Mouse (Mus musculus): Measurements from ENCODE around the gene Zbtb17.

The Zbtb17 gene

DNA sequence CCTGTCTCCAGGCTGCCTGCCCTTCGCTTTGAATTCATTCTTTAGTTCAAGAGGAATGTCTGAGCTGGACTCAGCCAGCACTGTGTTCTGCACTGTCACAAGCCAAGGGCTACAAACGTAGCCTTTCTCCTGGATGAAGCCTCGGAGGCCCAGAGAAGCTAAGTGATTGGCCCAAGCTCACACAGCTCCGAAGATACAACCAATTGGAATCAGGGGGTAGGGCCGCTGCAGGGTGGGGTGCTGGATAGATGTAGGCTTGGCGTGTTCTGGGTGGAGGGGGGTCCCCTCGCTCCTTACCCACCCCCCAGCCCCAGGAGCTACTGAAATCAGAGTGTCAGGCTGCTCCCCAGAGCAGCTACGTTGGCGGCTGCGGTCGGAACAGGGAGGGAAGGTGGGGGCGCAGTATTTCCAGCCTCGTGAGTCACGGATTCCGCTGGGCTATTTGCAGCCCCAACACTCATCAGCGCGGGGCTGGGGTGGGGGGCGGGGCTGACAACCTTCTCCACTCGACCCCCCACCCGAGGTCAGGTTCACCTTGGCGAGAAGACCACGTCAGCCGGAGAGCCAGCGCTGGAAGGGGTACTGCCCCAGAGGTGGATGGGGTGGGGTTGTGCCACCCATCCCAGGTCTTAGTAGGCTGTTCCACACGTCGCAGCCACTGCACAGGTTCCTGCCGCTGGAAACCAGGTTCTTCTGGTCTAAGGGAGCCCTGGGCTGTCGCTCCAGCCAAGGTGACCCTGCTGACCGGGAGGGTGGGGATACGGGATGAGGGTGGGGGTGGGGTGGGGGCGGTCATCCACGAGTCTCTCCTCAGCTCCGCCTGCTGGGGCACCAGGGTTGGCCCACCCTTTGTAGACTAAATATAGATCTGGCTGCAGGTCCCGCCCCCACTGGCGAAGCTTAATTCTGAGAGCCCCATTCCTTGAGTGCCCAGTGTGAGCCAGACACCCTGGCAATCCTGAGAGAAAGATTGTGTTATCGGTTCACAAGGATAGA lies 18.7 kb upstream of the Zbtb17 start:
- no peak for DNase-seq (ENCODE audit: low spot score)

DNA sequence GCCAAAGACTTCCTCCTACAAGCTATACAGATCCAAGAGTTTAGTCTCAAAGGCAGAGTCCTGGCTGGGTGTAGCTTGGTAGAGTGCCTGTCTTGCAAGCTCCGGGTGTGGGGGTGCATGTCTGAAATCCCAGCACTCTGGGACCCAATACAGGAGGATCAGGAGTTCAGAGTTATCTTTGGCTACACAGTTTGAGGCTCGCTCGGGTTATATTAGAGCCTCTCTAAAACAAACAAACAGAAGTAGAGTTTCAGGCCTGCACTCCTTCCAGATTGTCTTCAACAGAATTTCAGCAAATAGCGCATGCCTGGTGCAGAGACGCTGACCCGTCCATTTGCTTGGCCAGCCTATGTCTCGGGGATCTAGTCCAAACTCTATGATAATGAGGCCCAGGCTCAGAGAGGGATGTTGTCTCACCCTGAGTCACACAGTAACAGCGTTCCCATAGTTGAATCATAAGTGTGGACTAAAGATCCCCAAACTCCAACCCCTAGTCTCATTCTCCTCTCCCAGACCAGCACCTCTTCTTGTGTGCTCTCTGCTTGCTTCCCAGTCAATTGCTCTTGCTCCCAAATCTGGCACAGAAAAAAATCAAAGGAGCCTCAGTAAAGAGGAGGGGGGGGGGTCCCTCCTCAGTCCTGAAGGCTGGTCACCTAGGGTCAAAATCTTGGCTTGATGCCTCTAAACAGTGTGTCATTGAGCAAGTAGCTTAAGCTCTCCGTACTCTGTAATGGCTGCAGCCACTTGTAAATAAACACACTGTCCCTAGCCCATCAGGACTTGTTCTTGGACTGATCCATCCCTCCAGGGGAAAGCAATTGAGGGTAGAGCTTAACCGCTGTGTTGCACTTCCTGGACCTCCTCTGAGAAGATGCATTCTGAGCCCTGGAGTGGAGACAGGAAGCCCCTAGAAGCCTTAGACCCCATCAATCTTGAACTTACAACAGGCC lies 17.4 kb upstream of the Zbtb17 start:
- DNase-seq (ENCODE audit: low spot score) = no peak

DNA sequence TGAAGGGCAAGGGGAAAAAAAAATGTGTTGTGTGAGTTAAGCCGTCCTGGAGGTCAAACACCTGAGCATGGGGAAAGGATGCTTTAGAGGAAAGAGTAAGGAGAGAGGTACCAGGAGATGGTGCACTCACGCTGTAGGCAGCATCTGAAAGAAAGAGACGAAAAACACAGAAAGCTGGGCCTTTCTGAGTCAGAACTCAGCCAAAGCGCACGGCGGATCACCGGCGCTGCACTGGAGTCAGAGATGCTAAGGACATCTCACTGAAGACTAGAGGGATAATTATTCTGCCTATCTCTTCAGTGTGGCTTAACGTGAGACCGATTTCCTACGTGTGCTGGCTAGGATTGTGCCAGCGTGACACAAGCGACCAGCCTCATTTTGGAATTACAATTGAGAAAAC lies 16.5 kb upstream of the Zbtb17 start:
- no peak for DNase-seq (ENCODE audit: low spot score)

DNA sequence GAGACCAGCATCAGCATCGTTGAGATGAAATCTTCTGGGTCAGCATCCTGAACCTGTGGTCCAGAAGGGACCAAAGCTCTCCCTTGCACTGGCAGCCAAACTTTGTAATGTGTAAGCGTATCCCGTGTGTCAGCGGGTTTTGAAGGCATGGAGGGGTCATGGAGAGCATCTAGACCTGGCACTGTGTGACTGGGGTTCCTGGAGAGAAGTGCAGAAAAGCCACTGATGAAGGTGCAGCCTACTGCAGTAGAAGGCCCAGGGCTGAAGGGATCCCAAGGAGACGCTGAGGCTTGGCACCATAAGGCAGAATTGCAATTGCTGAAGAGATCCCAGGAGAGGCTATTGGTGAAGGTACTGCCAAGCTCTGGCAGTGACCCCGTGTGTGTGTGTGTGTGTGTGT lies 15.1 kb upstream of the Zbtb17 start:
- no peak for DNase-seq (ENCODE audit: low spot score)

DNA sequence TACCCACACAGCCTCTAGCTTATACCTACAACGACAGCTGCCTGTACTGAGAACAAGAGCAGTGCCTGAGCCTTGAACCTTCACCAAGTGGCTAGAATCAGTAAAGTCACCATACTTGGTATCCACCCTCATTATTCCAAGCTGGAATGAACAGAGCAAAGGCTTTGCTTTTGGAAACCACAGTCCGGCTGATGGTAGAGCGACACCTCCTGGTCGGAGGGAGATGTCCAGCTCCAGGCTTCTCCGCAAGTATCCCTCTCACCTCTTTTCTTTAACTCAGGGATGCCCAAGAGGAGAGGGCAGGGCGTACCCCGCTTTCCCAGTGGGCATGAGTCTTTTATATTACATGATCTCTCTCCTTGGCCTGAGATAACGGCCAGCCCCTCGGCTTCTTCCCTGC lies 14.6 kb upstream of the Zbtb17 start:
- DNase-seq (ENCODE audit: low spot score) = peak; percentile 44

DNA sequence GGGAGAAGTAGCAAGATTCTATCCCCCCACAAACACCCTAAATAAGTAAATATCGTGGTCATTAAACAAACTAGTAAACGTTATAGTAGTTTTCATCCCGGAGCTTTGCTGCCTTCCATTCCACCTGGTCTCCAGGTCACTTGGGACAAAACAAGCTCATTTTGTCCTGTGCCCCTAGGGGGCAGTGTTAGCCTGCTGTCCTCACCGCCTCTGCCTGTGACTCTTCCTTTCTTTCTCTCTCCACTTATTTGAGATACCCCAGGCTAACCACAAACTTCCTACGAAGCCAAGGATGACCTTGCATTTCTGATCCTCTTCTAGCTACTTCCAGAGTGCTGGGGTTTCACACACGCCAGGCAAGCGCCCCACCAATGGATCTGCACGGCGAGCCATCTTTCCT lies 13.5 kb upstream of the Zbtb17 start:
- peak; percentile 74 for DNase-seq (ENCODE audit: low spot score)

DNA sequence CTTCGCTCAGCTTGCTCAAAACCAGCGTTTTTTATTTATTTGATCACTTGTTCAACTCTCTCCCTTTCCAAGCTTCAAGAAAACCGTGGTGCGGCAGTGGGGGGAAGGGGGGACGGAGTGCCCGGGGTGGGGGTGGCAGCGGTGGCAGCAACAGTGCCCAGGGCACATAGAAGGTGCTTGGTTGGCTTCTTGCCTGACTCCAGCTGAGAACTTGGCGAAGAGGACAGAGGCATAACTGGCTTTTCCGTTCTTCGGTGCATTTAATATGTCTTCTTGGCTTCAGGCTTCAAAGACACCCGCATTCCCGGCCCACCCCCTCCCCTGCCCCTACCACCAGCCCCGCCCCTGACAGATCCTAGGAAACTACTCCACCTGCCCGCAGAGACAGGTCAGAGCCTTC lies 11.8 kb upstream of the Zbtb17 start:
- no peak for DNase-seq (ENCODE audit: low spot score)

DNA sequence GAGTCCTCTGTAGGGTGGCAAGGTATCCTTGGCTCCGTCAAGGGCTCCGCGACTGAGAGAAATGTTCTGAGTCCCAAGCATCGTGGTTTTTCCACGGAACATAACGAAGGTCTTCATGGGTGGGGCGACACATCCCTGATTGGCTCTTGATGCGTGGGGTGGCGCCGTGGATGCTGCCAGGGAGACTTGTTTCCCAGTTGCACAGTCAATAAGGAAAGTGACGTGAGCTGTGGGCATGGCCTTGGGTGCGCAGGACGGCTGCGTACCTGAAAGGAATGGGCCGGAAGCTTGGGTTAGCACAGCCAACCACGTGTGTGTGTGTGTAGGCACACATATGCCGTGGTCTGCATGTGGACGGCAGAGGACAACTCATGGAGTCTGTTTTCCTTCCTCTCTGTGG lies 11.3 kb upstream of the Zbtb17 start:
- no peak for DNase-seq (ENCODE audit: low spot score)

DNA sequence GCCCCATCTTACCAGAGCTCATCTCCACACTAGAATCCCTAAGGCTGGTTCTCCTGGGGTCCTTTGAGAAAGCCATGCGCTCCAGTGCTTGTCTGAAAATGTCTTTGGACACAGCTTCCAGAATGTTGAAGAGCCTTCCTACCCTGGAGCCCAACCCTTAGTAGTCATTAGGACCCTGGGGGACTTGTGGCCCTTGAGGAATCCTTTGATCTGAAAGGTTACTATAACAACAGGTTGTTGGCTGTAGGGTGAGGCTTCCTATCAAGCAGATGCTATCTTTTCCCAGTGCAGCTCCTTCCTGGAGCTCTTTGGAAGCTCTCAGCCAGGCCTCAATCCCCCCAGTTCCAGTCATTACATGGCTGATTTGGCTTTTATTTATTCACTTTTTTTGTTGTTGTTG lies 8.5 kb upstream of the Zbtb17 start, which contains the start of gene Srarp:
Srarp (minus strand) TSS at position 132 of the 400 bp plus-strand sequence.
- no peak for DNase-seq (ENCODE audit: low spot score)

DNA sequence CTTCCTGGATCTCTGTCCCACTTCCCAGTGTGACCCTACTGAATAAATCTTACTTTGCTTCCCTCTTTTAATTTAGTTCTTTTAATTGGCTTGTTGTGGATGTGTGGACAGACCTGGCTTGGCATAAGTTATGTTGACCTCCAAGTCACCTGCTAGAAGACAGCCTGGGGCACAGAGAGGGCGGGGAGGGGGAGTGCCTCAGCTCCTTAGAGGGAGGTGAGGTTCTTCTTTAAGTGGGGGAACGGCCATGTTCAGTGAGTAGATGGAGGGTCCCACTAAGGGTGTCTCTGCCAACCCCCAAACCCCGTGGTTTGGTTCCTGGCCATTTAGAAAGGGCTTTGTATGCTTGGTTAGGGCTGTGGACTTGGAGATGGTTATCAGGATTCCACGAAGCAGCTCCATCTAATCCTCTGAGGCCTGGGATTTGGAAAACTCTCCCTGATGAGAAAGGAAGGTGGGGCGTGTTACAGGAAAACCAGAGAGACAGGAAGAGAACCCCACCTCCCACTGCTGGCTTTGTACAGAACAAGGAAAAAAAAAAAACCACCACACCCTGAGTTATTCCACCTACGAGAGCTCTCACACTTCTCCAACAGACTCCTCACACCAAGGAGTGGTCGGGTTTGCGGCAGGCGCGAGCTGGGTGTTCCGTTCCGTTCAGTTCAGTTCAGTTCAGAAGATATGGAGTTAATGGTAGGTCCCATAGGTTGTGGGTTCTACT lies 5.2 kb upstream of the Zbtb17 start:
- no peak for DNase-seq (ENCODE audit: low spot score)

DNA sequence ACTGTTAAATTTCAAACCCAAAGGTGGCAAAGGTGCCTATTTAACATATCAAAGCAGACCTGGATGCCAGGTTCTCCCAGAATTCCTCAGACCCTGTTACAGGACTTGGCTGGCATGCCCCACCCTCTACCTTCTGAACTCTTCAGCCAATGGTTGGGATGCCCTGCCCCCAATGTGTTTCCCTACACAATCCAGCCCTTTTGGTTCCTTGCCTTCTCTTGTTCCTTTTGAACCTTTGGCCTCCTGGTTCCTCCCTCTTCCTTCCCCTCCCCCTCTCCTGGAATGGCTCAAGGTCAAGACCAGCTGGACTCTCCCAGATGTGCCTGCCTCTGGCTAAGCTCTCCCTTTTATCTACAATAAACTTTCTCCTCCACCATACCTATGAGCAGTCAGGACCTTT lies 3.6 kb upstream of the Zbtb17 start:
- DNase-seq (ENCODE audit: low spot score) = no peak

DNA sequence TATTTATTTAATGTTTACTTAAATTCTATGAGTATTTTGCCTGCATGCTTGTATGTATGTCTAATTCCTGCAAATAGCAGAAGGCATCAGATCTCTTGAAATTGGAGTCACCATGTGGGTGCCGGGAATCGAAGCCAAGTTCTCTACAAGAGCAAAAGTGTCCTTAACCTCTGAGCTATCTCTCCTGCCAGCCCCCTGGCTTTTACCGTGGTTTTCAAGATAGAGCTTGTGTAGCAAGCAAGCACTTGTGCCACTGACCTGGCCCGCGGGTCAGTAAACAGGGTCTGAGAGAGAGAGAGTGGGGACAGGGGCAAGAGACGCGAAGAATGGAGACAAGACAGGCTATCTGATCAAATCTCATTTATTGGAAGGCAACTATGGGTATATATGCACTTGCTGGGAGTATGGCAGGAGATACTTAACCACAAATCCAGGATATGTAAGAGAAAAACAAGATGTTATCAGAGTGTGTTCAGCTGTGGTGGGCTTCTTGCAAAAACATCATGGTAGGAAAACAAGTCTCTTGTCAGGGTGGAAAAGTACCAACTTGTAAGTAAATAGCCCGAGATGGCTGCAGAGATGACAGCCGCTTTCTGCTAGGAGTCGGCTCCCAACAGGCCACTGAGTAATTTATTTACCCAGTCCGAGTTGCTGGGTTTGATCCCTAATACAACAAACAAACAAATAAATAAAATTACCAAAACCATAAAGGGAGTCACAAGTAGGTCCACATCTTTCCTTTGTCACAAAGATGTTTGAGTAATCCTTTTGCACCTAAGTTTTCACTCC lies 619 bp upstream of the Zbtb17 start:
- no peak for DNase-seq (ENCODE audit: low spot score)

DNA sequence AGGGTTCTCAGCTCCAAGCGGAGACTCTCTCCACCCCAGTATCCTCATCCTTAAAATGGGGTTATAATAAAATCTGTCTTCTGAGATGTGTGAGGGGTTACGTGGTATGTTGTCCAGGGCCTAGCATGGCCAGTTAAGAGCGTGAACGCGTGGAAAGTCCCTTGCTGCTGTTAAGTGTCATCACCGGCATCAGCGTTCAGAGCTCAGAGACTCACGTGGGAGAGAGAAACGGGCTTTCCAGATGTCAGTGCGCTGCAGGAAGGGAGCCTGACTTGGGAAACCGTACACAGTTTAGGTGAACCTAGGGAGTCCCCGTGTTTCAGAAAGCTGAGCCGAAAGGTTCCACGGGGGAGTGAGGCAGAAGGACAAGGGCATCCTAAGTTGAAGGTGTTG lies 870 bp downstream of the Zbtb17 start:
- peak; percentile 77 for DNase-seq (ENCODE audit: low spot score)

DNA sequence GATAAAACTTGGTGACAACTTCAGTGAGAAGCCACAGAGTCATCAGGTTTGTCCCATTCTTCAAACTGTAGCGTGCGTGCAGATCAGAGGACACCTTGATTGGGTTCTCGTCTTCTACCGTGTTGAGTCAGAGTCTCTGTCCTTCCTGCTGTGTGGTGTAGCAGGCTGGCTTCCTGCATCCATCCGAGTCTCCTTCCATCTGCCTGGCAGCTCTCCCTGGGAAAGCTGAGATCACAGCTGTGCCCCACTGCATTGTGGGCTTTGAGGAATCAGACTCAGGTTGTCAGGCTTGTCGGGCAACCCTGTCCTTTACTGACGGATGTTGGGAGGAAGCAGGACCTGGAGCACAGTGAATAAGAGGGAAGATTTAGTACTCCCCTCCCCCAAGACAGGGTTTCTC lies 1.8 kb downstream of the Zbtb17 start:
- no peak for DNase-seq (ENCODE audit: low spot score)

DNA sequence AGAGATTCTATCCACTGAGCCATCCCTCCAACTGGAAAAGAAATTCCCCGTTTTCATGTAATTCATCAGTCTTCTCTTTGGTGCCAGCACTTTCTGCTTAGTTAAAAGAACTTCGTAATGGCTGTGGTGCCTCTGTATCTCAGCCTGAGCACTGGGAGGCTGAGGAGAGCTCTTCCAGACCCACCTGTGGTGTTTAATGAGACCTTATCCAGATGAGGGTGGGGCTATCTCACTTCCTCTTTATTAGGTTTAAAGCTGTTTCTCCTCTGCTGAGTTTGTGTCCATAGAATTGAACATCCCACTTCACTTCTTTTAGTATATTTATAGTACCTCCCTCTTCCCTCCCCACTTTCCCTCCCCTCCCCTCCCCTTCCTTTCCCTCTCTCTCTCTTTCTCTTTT lies 6.8 kb downstream of the Zbtb17 start:
- no peak for DNase-seq (ENCODE audit: low spot score)

DNA sequence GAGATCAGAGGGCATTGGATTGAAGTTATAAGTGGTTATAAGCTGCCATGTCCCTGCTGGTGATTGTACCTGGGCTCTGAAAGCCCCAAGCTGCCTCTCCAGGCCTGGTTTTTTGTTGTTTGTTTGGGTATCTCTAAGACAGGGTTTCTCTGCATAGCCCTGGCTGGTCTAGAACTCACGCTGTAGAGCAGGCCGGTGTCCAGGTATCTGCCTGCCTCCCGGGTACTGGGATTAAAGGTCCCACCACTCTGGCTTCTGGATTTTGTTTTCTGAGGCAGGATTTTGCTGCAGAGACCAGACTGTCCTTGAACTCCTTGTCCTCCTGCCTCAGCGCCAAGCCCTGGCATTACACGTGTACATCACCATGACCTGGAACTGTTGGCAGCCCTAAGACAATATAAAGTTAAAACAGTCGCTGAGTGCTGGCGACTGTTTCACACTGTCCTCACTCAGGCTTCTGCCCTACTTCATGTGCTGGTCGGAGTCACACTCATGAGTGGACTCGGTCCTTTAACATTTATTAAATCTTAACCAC lies 7.5 kb downstream of the Zbtb17 start:
- no peak for DNase-seq (ENCODE audit: low spot score)

DNA sequence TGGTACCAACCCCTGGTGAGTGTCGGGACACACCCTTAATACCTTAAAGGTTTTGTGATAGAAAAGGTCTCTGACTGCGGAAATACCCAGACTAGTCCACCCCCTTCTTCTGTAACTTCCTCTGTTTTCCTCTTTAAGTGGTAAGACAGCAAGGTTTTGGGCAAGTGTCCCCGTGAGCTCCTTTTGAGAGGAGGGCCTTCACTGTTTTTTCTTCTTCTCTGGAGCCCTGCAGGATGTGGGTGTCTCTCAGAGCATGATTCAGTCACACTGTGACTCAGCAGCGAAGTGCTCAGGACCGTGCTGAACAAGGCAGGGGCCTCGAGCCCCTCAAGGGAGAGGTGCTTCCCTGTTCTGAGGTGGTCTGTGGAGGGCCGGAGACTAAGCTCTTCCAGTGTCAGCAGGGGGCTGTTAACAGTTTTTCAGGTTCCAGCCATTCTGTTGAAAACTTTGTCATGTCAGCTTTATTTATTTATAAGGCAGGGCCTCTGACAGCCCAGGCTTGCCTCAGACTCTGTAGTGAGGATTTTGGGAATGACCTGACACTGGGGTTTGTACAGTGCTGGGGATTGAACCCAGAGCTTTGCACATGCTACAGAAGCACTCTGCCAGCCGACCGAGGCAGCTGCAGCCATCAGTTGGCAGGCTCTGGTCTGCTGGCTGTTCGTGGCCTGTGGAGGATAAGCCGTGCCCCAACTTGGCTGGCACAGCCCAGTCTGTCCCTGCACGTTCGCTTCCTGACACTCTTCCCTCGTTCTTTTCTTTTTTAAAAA lies 10.3 kb downstream of the Zbtb17 start:
- no peak for DNase-seq (ENCODE audit: low spot score)

DNA sequence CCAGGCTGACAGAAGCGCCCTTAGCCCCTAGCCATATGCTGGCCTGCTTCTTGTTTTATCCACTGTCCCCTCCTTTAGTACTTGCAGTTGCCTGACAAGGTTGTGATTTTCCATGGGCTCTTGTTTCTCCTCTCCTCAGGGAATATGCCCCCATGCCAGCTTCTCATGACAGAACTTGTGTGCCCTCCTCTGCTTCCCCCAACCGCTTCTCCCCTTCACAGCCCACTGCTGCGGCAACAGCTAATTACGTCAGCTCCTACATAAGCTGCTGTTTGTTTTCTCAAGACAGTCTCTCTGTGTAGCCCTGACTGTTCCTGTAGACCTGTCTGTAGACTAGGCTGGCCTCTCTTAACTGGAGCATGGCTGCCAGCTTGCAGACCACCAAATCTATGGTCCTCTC lies 11.1 kb downstream of the Zbtb17 start:
- no peak for DNase-seq (ENCODE audit: low spot score)

DNA sequence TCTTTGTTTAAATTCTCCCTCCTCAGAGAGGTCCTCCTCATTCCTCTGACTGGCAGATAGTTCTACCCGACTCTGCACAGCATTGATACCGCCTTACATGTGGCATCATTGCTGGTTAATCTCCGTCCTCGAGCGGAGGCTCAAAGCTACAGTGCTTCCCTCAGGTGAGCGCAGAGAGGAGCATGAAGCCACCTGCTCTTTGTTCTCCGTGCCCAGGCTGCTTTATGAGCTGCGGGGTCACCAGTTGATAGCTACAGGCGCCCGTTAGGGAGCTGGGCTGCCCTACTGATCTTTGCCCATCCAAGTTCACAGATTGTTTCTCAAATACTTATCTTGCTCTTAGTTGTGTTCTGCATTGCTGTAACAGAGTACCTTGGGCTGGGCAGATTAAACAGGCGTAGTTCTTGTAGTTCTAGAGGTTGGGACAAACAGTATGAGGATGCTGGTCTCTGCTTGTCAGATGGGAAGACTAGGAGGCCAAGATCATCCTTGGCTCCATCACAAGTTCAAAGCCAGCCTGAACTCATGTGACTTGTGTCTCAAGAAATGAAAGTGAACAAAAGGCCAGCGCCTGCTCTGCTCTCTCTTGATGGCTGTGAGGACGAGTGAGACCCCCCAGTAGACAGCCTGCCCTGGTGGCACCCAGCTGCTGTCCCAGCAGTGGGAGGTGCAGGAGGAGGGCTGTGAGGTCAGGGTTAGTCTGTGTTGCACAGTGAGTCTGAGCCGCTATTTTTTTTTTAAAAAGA lies 11.9 kb downstream of the Zbtb17 start:
- DNase-seq (ENCODE audit: low spot score) = no peak

DNA sequence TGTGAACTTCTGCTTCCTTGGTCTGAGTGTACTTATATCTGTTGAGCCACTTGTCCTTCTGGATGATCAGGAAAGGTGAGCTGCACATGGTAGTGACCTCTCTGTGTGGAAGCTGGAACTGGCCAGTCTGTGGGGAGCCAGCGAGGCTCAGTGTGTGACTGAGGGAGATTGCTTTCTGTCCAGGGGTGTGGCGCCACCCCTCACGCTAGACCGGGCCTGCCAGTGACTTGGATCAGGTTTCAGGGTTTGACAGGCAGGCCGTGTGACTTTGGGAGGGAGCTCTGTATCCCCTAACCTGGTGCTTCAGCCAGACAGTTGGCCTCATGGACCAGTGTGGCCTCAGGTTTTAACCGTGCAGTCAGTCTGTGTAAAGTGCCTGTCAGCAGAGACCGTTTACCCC lies 13.8 kb downstream of the Zbtb17 start:
- DNase-seq (ENCODE audit: low spot score) = no peak
